Mouse (Mus musculus): ENCODE measurements around the gene Zfp507.

DNA sequence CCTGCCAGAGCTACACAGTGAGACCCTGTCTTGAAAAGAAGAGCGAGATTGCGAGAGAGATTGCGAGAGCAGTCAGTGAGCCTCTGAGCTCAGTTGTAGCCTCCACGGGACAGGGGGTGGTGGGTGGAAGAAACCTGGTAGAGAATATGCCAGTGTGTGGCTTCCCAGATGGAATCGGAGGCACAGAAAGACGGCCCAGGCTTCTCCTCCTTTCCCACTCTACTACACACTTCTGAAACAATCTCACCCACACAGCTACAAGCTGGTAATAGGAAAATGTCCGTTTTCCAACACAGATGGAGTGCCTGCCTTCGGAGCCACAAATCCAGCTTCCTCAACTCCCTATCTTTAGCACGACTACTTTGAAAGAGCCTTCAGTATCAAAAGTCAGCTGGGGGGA lies 58.0 kb downstream of the Zfp507 start:
- TF ChIP-seq MYOG (IDR thresholded peaks at IDR 0.05; ENCODE audit: control insufficient read depth in 1 of 3, insufficient read depth in 1 of 3, insufficient read length in 2 of 3, low read depth in 2 of 3) (no peak), POLR2A (IDR thresholded peaks at IDR 0.05; ENCODE audit: insufficient read length, low read depth) (no peak), REST (IDR thresholded peaks at IDR 0.05; ENCODE audit: insufficient read depth, insufficient read length) (no peak), POLR2AphosphoS2 (IDR thresholded peaks at IDR 0.05; ENCODE audit: insufficient read length, low read depth) (no peak), TCF12 (IDR thresholded peaks at IDR 0.05; ENCODE audit: insufficient read depth, poor library complexity, severe bottlenecking) (no peak), MAX (IDR thresholded peaks at IDR 0.05; ENCODE audit: low read depth) (no peak), USF1 (IDR thresholded peaks at IDR 0.05; ENCODE audit: low read depth) (no peak)

Data from myocyte (in vitro differentiated cells).